Mouse (Mus musculus): ENCODE measurements at regions not wholly inside any gene's neighbourhood (a gene's known extent, or its start where the extent isn't known, plus 50 kb on each side); places are given as distances from the start of the nearest gene placed in this dataset.

GRCm38 (mm10) chr7:34444263-34444662 lies 51.1 kb upstream of the Lsm14a start:
- no peak for TF ChIP-seq CTCF (IDR thresholded peaks at IDR 0.05; ENCODE audit: low read depth, low read length)
- TF ChIP-seq GATA1 (IDR thresholded peaks at IDR 0.05; ENCODE audit: borderline replicate concordance, low read length) = no peak
- no peak for TF ChIP-seq POLR2AphosphoS5 (IDR thresholded peaks at IDR 0.05; ENCODE audit: insufficient replicate concordance, low read depth, low read length)
